Mouse (Mus musculus): ENCODE data around the gene Smg5. TPM values are rescaled to one million over a fixed set of nuclear protein-coding genes. Genes with fewer than 3 reads are reported as not detected.
A peak's percentile ranks its signal among the peaks of the same experiment; 100 is the strongest.
"Not testable (repeated sequence)": the region's sequence is repeated elsewhere in the genome, so short reads cannot be mapped to it uniquely, and the experiment has no call there.

Gene Smg5
- total and polyA plus RNA-seq, 2 experiments from 2014 or later, result 33.8 to 96.5 TPM

GRCm38 (mm10) chr3:88378599-88378998 lies 42.5 kb downstream of the Smg5 start, which contains the start of gene Bglap2:
Gene Bglap2, minus strand, starts transcription at chr3:88378699.
- H3K27ac ChIP-seq (ENCODE audit: low read depth, low read length); H3K9me3 ChIP-seq (ENCODE audit: low read length); DNase-seq; ATAC-seq; H3K4me3 ChIP-seq (ENCODE audit: low read depth, low read length); H3K9ac ChIP-seq; H3K4me2 ChIP-seq (ENCODE audit: low read depth); H3K27me3 ChIP-seq (ENCODE audit: insufficient read depth, low read length); H3K36me3 ChIP-seq (ENCODE audit: insufficient read depth); H3K4me1 ChIP-seq (ENCODE audit: insufficient read depth): not testable (repeated sequence)
- 76% methylated on average over 5 of the region's 5 CpGs for WGBS

- not testable (repeated sequence) for H3K4me1 ChIP-seq (ENCODE audit: insufficient read depth); H3K36me3 ChIP-seq (ENCODE audit: insufficient read depth); H3K9me3 ChIP-seq (ENCODE audit: low read length); H3K27me3 ChIP-seq (ENCODE audit: insufficient read depth, low read length)
- Histone ChIP-seq H3K4me2 (ENCODE audit: low read depth) (peak overlapping the region; percentile 43), H3K27ac (ENCODE audit: low read depth, low read length) (peak overlapping the region; percentile 54; the same call in 1 of the 2 replicates), H3K9ac (peak overlapping the region; percentile 22; the same call in 1 of the 2 replicates), H3K4me3 (ENCODE audit: low read depth, low read length) (peak overlapping the region; percentile 17; the same call in 1 of the 2 replicates)
- ATAC-seq (peak; percentile 97), DNase-seq (peak; percentile 78)
- WGBS, result 10% methylated on average over 17 of the region's 22 CpGs
Observed at GRCm38 (mm10) chr3:88381389-88382315, 45.6 kb downstream of the Smg5 start.

- not testable (repeated sequence) for H3K4me2 ChIP-seq (ENCODE audit: low read depth); H3K4me3 ChIP-seq (ENCODE audit: low read depth, low read length); H3K27me3 ChIP-seq (ENCODE audit: insufficient read depth, low read length); H3K9me3 ChIP-seq (ENCODE audit: low read length); DNase-seq; H3K27ac ChIP-seq (ENCODE audit: low read depth, low read length); H3K36me3 ChIP-seq (ENCODE audit: insufficient read depth); H3K9ac ChIP-seq; H3K4me1 ChIP-seq (ENCODE audit: insufficient read depth)
- ATAC-seq, result 0 out of 2 replicates have a peak, but pooled peaks have one; percentile 9
- WGBS, result 20% methylated on average over 1 of the region's 7 CpGs
Observed at GRCm38 (mm10) chr3:88382383-88382782, 46.3 kb downstream of the Smg5 start.

- Histone ChIP-seq H3K27ac (ENCODE audit: low read depth, low read length) (no peak within 1 kb of the TSS), H3K4me2 (ENCODE audit: low read depth) (no peak within 1 kb of the TSS), H3K36me3 (ENCODE audit: insufficient read depth) (no peaks in the 10 kb centered on the region), H3K9ac (no peak within 1 kb of the TSS), H3K4me1 (ENCODE audit: insufficient read depth) (no peaks in the 10 kb centered on the region), H3K4me3 (ENCODE audit: low read depth, low read length) (no peak within 1 kb of the TSS), H3K27me3 (ENCODE audit: insufficient read depth, low read length) (no peaks in the 10 kb centered on the region), H3K9me3 (ENCODE audit: low read length) (no peaks in the 10 kb centered on the region)
- WGBS, result 79% methylated on average over 5 of the region's 5 CpGs
- TF ChIP-seq CTCF (IDR thresholded peaks at IDR 0.05; ENCODE audit: low read depth), result no peak
- no peak for ATAC-seq
- DNase-seq, result no peak
Observed at GRCm38 (mm10) chr3:88384364-88384763, 48.3 kb downstream of the Smg5 start, which contains the start of gene Bglap. Gene Bglap, minus strand, starts transcription at chr3:88384464.

GRCm38 (mm10) chr3:88393776-88394375 lies 57.8 kb downstream of the Smg5 start:
- Histone ChIP-seq H3K4me1 (ENCODE audit: insufficient read depth) (no peaks in the 10 kb centered on the region), H3K4me3 (ENCODE audit: low read depth, low read length) (no peak overlapping the region), H3K36me3 (ENCODE audit: insufficient read depth) (no peaks in the 10 kb centered on the region), H3K27ac (ENCODE audit: low read depth, low read length) (no peak overlapping the region), H3K9me3 (ENCODE audit: low read length) (no peaks in the 10 kb centered on the region), H3K4me2 (ENCODE audit: low read depth) (no peak overlapping the region), H3K9ac (no peak overlapping the region), H3K27me3 (ENCODE audit: insufficient read depth, low read length) (no peaks in the 10 kb centered on the region)
- no peak for TF ChIP-seq CTCF (IDR thresholded peaks at IDR 0.05; ENCODE audit: low read depth)
- DNase-seq (no peak), ATAC-seq (no peak)
- 90% methylated on average over 9 of the region's 9 CpGs for WGBS

- no peak overlapping the region for H3K9ac ChIP-seq
- no peak overlapping the region for H3K27ac ChIP-seq (ENCODE audit: low read depth, low read length)
- no peak overlapping the region for H3K4me2 ChIP-seq (ENCODE audit: low read depth)
- no peaks in the 10 kb centered on the region for H3K36me3 ChIP-seq (ENCODE audit: insufficient read depth)
- DNase-seq (no peak), ATAC-seq (no peak)
- no peak overlapping the region for H3K4me3 ChIP-seq (ENCODE audit: low read depth, low read length)
- H3K4me1 ChIP-seq (ENCODE audit: insufficient read depth), result no peaks in the 10 kb centered on the region
- no peak for TF ChIP-seq CTCF (IDR thresholded peaks at IDR 0.05; ENCODE audit: low read depth)
- WGBS, result 94% methylated on average over 6 of the region's 6 CpGs
- H3K9me3 ChIP-seq (ENCODE audit: low read length), result no peaks in the 10 kb centered on the region
- no peaks in the 10 kb centered on the region for H3K27me3 ChIP-seq (ENCODE audit: insufficient read depth, low read length)
Observed at GRCm38 (mm10) chr3:88395288-88395687, 59.2 kb downstream of the Smg5 start.

GRCm38 (mm10) chr3:88395742-88396141 lies 59.7 kb downstream of the Smg5 start:
- 95% methylated on average over 8 of the region's 8 CpGs for WGBS
- no peaks in the 10 kb centered on the region for H3K4me1 ChIP-seq (ENCODE audit: insufficient read depth)
- H3K4me2 ChIP-seq (ENCODE audit: low read depth), result no peak overlapping the region
- H3K9me3 ChIP-seq (ENCODE audit: low read length), result no peaks in the 10 kb centered on the region
- no peak overlapping the region for H3K9ac ChIP-seq
- H3K36me3 ChIP-seq (ENCODE audit: insufficient read depth), result no peaks in the 10 kb centered on the region
- DNase-seq, result no peak
- H3K4me3 ChIP-seq (ENCODE audit: low read depth, low read length), result no peak overlapping the region
- no peak overlapping the region for H3K27ac ChIP-seq (ENCODE audit: low read depth, low read length)
- no peak for TF ChIP-seq CTCF (IDR thresholded peaks at IDR 0.05; ENCODE audit: low read depth)
- no peaks in the 10 kb centered on the region for H3K27me3 ChIP-seq (ENCODE audit: insufficient read depth, low read length)
- ATAC-seq, result no peak

Measured in forebrain, postnatal 0 days (tissue).